Mouse (Mus musculus): Measurements from ENCODE around the gene Gnai2.
A peak's percentile ranks its signal among the peaks of the same experiment; 100 is the strongest.

GRCm38 (mm10) chr9:107576357-107577107 lies 58.6 kb downstream of the Gnai2 start, which contains the start of gene Hyal1:
- TF ChIP-seq CTCF (IDR thresholded peaks at IDR 0.05; ENCODE audit: low read depth, low read length): no peak
- TF ChIP-seq POLR2A (IDR thresholded peaks at IDR 0.05; ENCODE audit: insufficient read depth, low read length): peak; percentile 60

Measured in ES-Bruce4 (cell line).